Mouse (Mus musculus) frontal cortex, adult (tissue): ENCODE measurements around the gene Klf12.

Experiments
- ATAC-seq: cut with Nextera tagmentation; 2 replicates; pipeline ENCODE4 v1.9.2; 2017; ENCODE audit warnings: mild to moderate bottlenecking, moderate library complexity, mixed read lengths; ENCODE audit not compliant: low TSS enrichment

Gene Klf12

GRCm38 (mm10) chr14:100235746-100236145, 48.7 kb downstream of the Klf12 start:
- ATAC-seq: peak; percentile 44; the same call in 1 of the 2 replicates

- ATAC-seq: no peak
These were observed 53.1 kb downstream of the Klf12 start for GRCm38 (mm10) chr14:100231384-100231783.

GRCm38 (mm10) chr14:100228120-100228519, 56.4 kb downstream of the Klf12 start:
- no peak for ATAC-seq

- no peak for ATAC-seq
These were observed 56.8 kb downstream of the Klf12 start for GRCm38 (mm10) chr14:100227717-100228116.

GRCm38 (mm10) chr14:100224151-100224550, 60.3 kb downstream of the Klf12 start:
- ATAC-seq: no peak

- ATAC-seq: no peak
These were observed 62.2 kb downstream of the Klf12 start for GRCm38 (mm10) chr14:100222260-100222659.

- no peak for ATAC-seq
These were observed 69.2 kb downstream of the Klf12 start for GRCm38 (mm10) chr14:100215213-100215785.

GRCm38 (mm10) chr14:100213066-100213465, 71.4 kb downstream of the Klf12 start:
- ATAC-seq: peak; percentile 66

GRCm38 (mm10) chr14:100211826-100212117, 72.7 kb downstream of the Klf12 start:
- no peak for ATAC-seq

- peak; percentile 71 for ATAC-seq
These were observed 73.2 kb downstream of the Klf12 start for GRCm38 (mm10) chr14:100211036-100211825.

- peak; percentile 24 for ATAC-seq
These were observed 74.6 kb downstream of the Klf12 start for GRCm38 (mm10) chr14:100209814-100210419.

GRCm38 (mm10) chr14:100207081-100207480, 77.4 kb downstream of the Klf12 start:
- ATAC-seq: no peak

- ATAC-seq: no peak
These were observed 78.3 kb downstream of the Klf12 start for GRCm38 (mm10) chr14:100206207-100206606.

- ATAC-seq: no peak
These were observed 84.3 kb downstream of the Klf12 start for GRCm38 (mm10) chr14:100200058-100200688.

GRCm38 (mm10) chr14:100198636-100199035, 85.8 kb downstream of the Klf12 start:
- ATAC-seq: peak; percentile 82

GRCm38 (mm10) chr14:100197199-100197598, 87.3 kb downstream of the Klf12 start:
- no peak for ATAC-seq

- ATAC-seq: peak; percentile 65
These were observed 94.8 kb downstream of the Klf12 start for GRCm38 (mm10) chr14:100189490-100190197.

- no peak for ATAC-seq
These were observed 97.1 kb downstream of the Klf12 start for GRCm38 (mm10) chr14:100187372-100187771.

GRCm38 (mm10) chr14:100177796-100178195, 106.7 kb downstream of the Klf12 start:
- ATAC-seq: no peak

- no peak for ATAC-seq
These were observed 119.4 kb downstream of the Klf12 start for GRCm38 (mm10) chr14:100165075-100165474.

GRCm38 (mm10) chr14:100156639-100157038, 127.8 kb downstream of the Klf12 start:
- 0 out of 2 replicates have a peak, but pooled peaks have one; percentile 50 for ATAC-seq

GRCm38 (mm10) chr14:100147666-100148065, 136.8 kb downstream of the Klf12 start:
- no peak for ATAC-seq
